Mouse (Mus musculus) hindbrain, embryonic 13.5 days (tissue): Measurements from ENCODE around the gene H2-M10.4. TPM values are rescaled to one million over a fixed set of nuclear protein-coding genes. Genes with fewer than 3 reads are reported as not detected.

Experiments
- polyA plus RNA-seq: library from polyadenylated mRNA; unstranded; fragments of >200 nt; fragmentation: Nextera tagmentation; extraction: Ambion mirVana; gene quantifications from 2 replicates; pipeline ENCODE4 v1.2.1, GENCODE M21; 2015

Gene H2-M10.4
- polyA plus RNA-seq, 1 experiment from 2014 or later = not detected

Other genes starting within 250 kb of the H2-M10.4 start
- 104 and 122 TPM in 2 replicates for gene Rpp21, start 204.3 kb downstream of the H2-M10.4 start, polyA plus RNA-seq
- 28.3 and 29.7 TPM in 2 replicates for gene Trim39, start 190.1 kb downstream of the H2-M10.4 start, polyA plus RNA-seq
- gene H2-M10.2, start 175.8 kb downstream of the H2-M10.4 start, polyA plus RNA-seq = 0.16 TPM in 1 of 2 replicates, not detected in the other
- gene H2-M10.1, start 136.2 kb downstream of the H2-M10.4 start, polyA plus RNA-seq = not detected in 2 replicates
- not detected in 2 replicates for gene H2-M10.3, start 93.9 kb downstream of the H2-M10.4 start, polyA plus RNA-seq
- not detected in 2 replicates for gene H2-M11, start 84.7 kb upstream of the H2-M10.4 start, polyA plus RNA-seq
- gene H2-M9, start 180.3 kb upstream of the H2-M10.4 start, polyA plus RNA-seq = not detected in 2 replicates
- gene H2-M1, start 209.9 kb upstream of the H2-M10.4 start, polyA plus RNA-seq = not detected in 2 replicates